Mouse (Mus musculus) CD4-positive naive resting alpha-beta T cell, adult 76 days (primary cell): Measurements from ENCODE around the gene Rpe65. TPM values are rescaled to one million over a fixed set of nuclear protein-coding genes. Genes with fewer than 3 reads are reported as not detected.

Experiments used
- total RNA-seq: library from RNA; stranded (reverse); gene quantifications from one replicate; pipeline ENCODE4 v1.2.4, GENCODE M21; 2023

Rpe65 gene
- not detected for total RNA-seq

GRCm38 (mm10) chr3:159598875-159599274 is at the start of gene Rpe65:
Rpe65 (plus strand) TSS chr3:159599175.

Other genes starting within 250 kb of the Rpe65 start
- gene Depdc1a, start 103.7 kb upstream of the Rpe65 start, total RNA-seq: not detected
- gene Wls, start 240.5 kb downstream of the Rpe65 start, total RNA-seq: 9.9 TPM